Mouse (Mus musculus): ENCODE measurements around the gene Marcksl1. TPM values are rescaled to one million over a fixed set of nuclear protein-coding genes. Genes with fewer than 3 reads are reported as not detected.

Gene Marcksl1
- polyA plus RNA-seq, 1 experiment from 2014 or later: 1,836 TPM

DNA sequence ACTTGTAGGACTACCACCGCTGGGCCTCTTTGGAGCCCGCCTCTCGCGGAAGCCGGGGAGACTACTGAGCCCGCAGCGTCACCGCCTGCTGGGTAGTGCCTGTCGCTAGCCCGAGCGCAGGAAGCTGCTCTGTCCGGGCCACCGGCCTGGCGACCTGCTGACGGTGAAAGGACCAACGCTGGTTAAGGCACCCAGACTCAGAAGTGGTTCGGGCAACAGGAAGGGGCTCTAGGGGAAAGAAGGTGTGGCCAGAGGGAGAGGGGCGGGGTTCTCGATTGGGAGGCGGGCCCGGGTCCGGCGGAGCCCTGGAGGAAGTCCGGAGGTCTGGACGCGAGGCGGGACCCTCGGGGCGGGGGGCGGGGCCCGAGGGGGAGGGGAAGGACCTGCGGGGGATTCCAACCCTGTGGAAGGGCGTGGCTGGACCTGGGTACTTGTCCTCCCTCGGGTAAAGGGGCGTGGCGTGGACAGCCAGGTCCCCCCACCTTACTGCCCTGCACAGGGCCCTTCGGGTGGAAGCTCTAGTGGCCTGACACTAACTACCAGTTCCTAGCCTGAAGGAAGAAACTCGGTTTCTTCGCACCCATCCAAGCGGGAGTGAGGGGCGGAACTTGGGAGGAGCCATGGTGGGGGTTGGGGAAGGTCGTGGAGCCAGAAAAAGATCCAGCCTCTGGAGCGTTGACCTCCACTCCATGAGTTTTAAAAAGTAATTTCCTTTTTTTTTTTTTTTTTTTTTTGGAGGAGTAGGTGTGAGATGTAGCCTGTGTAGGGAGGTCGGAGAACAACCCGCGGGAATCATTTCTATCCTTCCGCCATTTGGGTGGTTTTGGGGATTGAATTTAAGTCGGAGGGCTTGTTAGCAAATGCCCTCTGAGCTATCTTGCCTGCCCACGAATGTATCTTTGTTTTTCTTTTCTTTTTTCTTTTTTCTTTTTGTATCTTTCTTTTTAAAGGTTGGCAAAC lies 12.5 kb upstream of the Marcksl1 start:
- 2% methylated on average over 46 of the region's 49 CpGs for WGBS
- Histone ChIP-seq H3K9me3 (no peaks in the 10 kb centered on the region), H3K9ac (peak overlapping the region; percentile 63), H3K4me1 (peaks cover 16% of the 10 kb centered on the region), H3K4me3 (replicated peaks) (peak overlapping the region; percentile 56), H3K4me2 (peak overlapping the region; percentile 77), H3K27me3 (no peaks in the 10 kb centered on the region), H3K36me3 (replicated peaks) (no peaks in the 10 kb centered on the region), H3K27ac (peak overlapping the region; percentile 75)
- peak; percentile 90 for ATAC-seq (ENCODE audit: low FRiP score)

DNA sequence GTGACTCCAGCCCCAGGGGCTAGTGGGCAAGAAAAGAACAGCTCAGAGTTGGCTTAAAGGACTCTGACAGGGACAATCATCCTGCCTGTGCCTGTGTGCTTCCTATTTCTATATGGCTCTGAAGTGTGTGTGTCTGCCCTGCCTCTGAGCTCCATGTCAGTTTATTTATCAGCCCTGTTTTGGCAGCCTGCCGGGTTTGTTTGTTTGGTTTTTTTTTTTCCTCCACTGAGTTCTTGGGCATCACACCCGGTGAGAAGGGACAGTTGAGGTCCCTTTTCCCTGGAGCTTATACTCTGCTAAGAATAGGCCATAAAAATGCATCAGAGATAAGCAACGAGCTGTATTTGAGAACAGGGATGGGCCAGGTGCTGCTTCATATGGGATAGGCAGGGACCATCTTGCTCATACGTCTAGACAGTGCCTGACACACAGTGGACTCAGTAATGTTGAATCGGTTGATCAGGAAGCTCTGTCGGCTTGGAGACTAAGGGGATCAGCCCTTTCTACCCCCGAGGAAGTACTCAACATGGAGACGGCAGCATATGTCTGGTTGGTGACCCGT lies 11.0 kb upstream of the Marcksl1 start:
- Histone ChIP-seq H3K4me2 (no peak overlapping the region), H3K27ac (no peak overlapping the region), H3K9ac (no peak overlapping the region), H3K27me3 (no peaks in the 10 kb centered on the region), H3K4me3 (replicated peaks) (no peak overlapping the region), H3K9me3 (no peaks in the 10 kb centered on the region), H3K4me1 (peaks cover 4% of the 10 kb centered on the region; the same call in 1 of the 2 replicates), H3K36me3 (replicated peaks) (no peaks in the 10 kb centered on the region)
- WGBS: 82% methylated on average over 9 of the region's 9 CpGs
- no peak for ATAC-seq (ENCODE audit: low FRiP score)

- H3K27me3 ChIP-seq: no peaks in the 10 kb centered on the region
- H3K27ac ChIP-seq: no peak overlapping the region
- H3K4me3 ChIP-seq (replicated peaks): no peak overlapping the region
- ATAC-seq (ENCODE audit: low FRiP score): no peak
- H3K4me2 ChIP-seq: no peak overlapping the region
- peaks cover 4% of the 10 kb centered on the region; the same call in 1 of the 2 replicates for H3K4me1 ChIP-seq
- no peak overlapping the region for H3K9ac ChIP-seq
- no peaks in the 10 kb centered on the region for H3K36me3 ChIP-seq (replicated peaks)
- 78% methylated on average over 11 of the region's 11 CpGs for WGBS
- H3K9me3 ChIP-seq: no peaks in the 10 kb centered on the region
Observed at GRCm38 (mm10) chr4:129502901-129503444, 10.4 kb upstream of the Marcksl1 start.

GRCm38 (mm10) chr4:129505511-129505910 lies 7.9 kb upstream of the Marcksl1 start:
- 78% methylated on average over 3 of the region's 3 CpGs for WGBS
- Histone ChIP-seq H3K4me1 (peaks cover 14% of the 10 kb centered on the region), H3K4me2 (no peak overlapping the region), H3K36me3 (replicated peaks) (no peaks in the 10 kb centered on the region), H3K27me3 (no peaks in the 10 kb centered on the region), H3K9ac (no peak overlapping the region), H3K27ac (no peak overlapping the region), H3K4me3 (replicated peaks) (no peak overlapping the region), H3K9me3 (no peaks in the 10 kb centered on the region)
- no peak for ATAC-seq (ENCODE audit: low FRiP score)

GRCm38 (mm10) chr4:129507434-129508236 lies 5.7 kb upstream of the Marcksl1 start:
- Histone ChIP-seq H3K27me3 (no peaks in the 10 kb centered on the region), H3K4me1 (peaks cover 30% of the 10 kb centered on the region), H3K4me2 (no peak overlapping the region), H3K36me3 (replicated peaks) (no peaks in the 10 kb centered on the region), H3K4me3 (replicated peaks) (no peak overlapping the region), H3K9ac (no peak overlapping the region), H3K27ac (no peak overlapping the region), H3K9me3 (no peaks in the 10 kb centered on the region)
- no peak for ATAC-seq (ENCODE audit: low FRiP score)
- 75% methylated on average over 9 of the region's 10 CpGs for WGBS

- Histone ChIP-seq H3K4me2 (no peak overlapping the region), H3K4me1 (peaks cover 35% of the 10 kb centered on the region), H3K4me3 (replicated peaks) (no peak overlapping the region), H3K27ac (no peak overlapping the region), H3K27me3 (no peaks in the 10 kb centered on the region), H3K9ac (no peak overlapping the region), H3K36me3 (replicated peaks) (no peaks in the 10 kb centered on the region), H3K9me3 (no peaks in the 10 kb centered on the region)
- no peak for ATAC-seq (ENCODE audit: low FRiP score)
- 89% methylated on average over 3 of the region's 3 CpGs for WGBS
Observed at GRCm38 (mm10) chr4:129508237-129508515, 5.2 kb upstream of the Marcksl1 start.

DNA sequence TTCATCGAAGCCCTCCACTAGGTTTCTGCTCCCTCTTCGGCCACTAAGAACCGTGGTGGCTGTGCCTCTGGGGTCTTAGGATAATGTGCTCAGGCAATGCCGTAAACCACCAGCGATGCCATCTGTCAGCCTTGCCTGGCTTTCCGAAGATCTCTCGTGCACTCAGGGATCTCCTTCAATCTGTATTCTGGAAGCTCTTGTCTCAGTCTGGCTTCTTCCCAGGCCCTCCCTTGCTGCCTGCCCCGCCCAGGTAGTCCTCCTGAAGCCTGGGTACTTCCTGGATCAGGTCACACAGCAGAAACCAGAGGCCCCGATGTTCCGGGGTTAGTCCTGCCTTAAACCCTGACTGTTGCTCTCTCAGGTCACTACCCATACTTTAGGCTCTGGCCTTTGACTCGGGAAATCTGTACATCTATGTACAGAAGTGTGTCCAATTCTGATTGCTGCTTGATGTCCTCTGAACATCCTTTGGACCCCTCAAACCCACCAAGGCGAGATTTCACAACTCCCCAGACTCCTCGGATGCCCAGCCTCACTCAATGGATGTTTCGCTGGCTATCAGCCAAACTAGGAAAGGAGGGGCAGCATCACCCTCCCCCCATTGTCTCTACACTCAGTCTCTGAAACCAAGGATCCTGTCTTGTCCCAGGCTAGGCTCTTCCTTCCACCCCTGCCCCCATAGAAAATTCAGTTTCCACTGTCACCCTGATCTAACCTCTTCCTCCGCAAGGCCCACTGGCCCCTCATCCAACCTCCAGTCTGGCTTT lies 4.4 kb upstream of the Marcksl1 start:
- 64% methylated on average over 15 of the region's 15 CpGs for WGBS
- 0 out of 2 replicates have a peak overlapping the region, but pooled peaks have one; percentile 2 for H3K27ac ChIP-seq
- H3K4me3 ChIP-seq (replicated peaks): no peak overlapping the region
- H3K9me3 ChIP-seq: no peaks in the 10 kb centered on the region
- no peaks in the 10 kb centered on the region for H3K27me3 ChIP-seq
- H3K4me1 ChIP-seq: peaks cover 37% of the 10 kb centered on the region
- no peak overlapping the region for H3K4me2 ChIP-seq
- no peak for ATAC-seq (ENCODE audit: low FRiP score)
- H3K9ac ChIP-seq: no peak overlapping the region
- H3K36me3 ChIP-seq (replicated peaks): no peaks in the 10 kb centered on the region

- 63% methylated on average over 3 of the region's 3 CpGs for WGBS
- Histone ChIP-seq H3K4me3 (replicated peaks) (no peak overlapping the region), H3K9ac (no peak overlapping the region), H3K27ac (0 out of 2 replicates have a peak overlapping the region, but pooled peaks have one; percentile 2), H3K4me1 (peaks cover 37% of the 10 kb centered on the region), H3K9me3 (no peaks in the 10 kb centered on the region), H3K27me3 (no peaks in the 10 kb centered on the region), H3K4me2 (no peak overlapping the region), H3K36me3 (replicated peaks) (0 out of 2 replicates have a peak, but pooled peaks cover under 1% of the 10 kb centered on the region)
- no peak for ATAC-seq (ENCODE audit: low FRiP score)
Observed at GRCm38 (mm10) chr4:129509650-129510049, 3.7 kb upstream of the Marcksl1 start.

DNA sequence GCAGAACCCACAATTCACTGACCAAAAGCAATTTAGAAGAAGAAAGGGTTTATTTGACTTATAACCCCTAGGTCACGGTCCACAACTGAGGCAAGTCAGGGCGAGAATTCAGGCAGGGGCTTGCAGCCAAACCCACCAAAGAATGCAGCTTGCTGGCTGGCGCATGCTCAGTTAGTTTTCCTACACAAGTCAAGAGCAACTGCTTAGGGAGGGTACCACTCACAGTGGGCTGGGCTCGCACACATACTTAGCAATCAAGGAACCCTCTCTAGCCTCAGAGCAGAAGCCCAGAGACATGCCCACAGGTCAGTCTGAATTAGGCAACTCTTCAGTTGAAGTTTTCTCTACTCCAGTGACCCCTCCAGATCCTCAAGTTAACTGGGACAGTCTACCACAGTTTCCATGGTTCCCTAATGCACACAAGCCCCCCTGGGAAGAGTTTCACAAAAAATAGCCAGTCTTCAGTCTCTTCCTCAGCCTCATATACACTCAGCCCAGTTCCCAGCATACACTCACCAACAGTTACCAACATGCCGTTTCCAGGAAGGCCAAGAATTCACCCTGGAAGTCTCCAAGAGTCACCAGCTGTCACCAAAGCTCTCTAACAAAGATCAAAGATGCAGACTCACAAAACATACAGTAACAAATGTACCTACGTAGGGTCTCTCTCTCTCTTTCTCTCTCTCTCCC lies 2.5 kb upstream of the Marcksl1 start:
- Histone ChIP-seq H3K4me2 (no peak overlapping the region), H3K4me1 (peaks cover 47% of the 10 kb centered on the region), H3K4me3 (replicated peaks) (no peak overlapping the region; the same call in 1 of the 2 replicates), H3K27me3 (no peaks in the 10 kb centered on the region), H3K9ac (peak overlapping the region; percentile 25; the same call in 1 of the 2 replicates), H3K27ac (peak overlapping the region; percentile 59), H3K9me3 (no peaks in the 10 kb centered on the region), H3K36me3 (replicated peaks) (peaks cover 11% of the 10 kb centered on the region; the same call in 1 of the 2 replicates)
- WGBS: 44% methylated on average over 6 of the region's 6 CpGs
- ATAC-seq (ENCODE audit: low FRiP score): no peak

- Histone ChIP-seq H3K9me3 (no peaks in the 10 kb centered on the region), H3K4me3 (replicated peaks) (no peak overlapping the region; the same call in 1 of the 2 replicates), H3K27ac (peak overlapping the region; percentile 59), H3K9ac (peak overlapping the region; percentile 25; the same call in 1 of the 2 replicates), H3K27me3 (no peaks in the 10 kb centered on the region), H3K4me2 (peak overlapping the region; percentile 19; the same call in 1 of the 2 replicates), H3K36me3 (replicated peaks) (peaks cover 14% of the 10 kb centered on the region), H3K4me1 (peaks cover 50% of the 10 kb centered on the region)
- WGBS: 9% methylated on average over 6 of the region's 6 CpGs
- no peak for ATAC-seq (ENCODE audit: low FRiP score)
Observed at GRCm38 (mm10) chr4:129511413-129512096, 1.8 kb upstream of the Marcksl1 start.
